In the genomic region with DNA sequence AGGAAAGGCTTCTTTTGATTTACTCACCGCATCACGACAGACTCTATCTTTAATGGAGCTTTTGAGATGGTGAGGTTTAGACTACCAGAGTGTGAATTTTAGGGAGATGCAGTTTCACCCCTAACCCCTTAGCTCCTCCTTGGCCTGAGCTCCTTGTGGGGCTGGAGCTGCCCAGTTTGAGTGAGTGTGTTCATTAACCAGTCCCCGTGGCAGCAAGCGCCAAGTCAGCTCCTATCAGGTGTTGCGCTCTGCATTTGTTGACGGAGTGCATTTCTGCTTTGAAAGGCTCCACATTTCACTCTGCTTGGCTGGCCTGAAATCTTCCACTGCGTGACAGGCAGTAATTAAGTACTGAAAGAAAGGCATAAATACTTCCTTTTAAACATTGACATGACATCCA, we compare ENCODE assay signal across 17 mouse cellular contexts.
A peak's percentile ranks its signal among the peaks of the same experiment; 100 is the strongest.
DNase-seq lines count a peak whose midpoint lies in the region; ATAC-seq and TF ChIP-seq lines count a peak whose summit lies in the region.
"Had no signal": no experiment of that assay in that cellular context is flagged by ENCODE, and none has a peak within 500 bp of the region (broad histone marks: within the 10 kb centered on the region; RNA-seq: fewer than 3 reads in every experiment).

No protein-coding gene starts in this region.

- peak; percentile 41; the same call in 1 of the 2 replicates for ATAC-seq in forebrain, embryonic 15.5 days (replicated peaks)
- peak; percentile 42; the same call in 1 of the 2 replicates for ATAC-seq in stomach, embryonic 14.5 days (ENCODE audit: insufficient number of reproducible peaks, insufficient read depth, low FRiP score, low read depth)
- ATAC-seq in liver, embryonic 12.5 days = no peak

- H3K9me3 ChIP-seq in forebrain, embryonic 15.5 days = no peaks in the 10 kb centered on the region
- H3K9me3 ChIP-seq in stomach, embryonic 14.5 days (ENCODE audit: control insufficient read depth, low read depth, low read length) = no peaks in the 10 kb centered on the region
- H3K9me3 ChIP-seq in liver, embryonic 12.5 days (replicated peaks) = no peaks in the 10 kb centered on the region
- H3K9me3 ChIP-seq: lung, embryonic 15.5 days had no signal

- peaks cover 5% of the 10 kb centered on the region; the same call in 1 of the 2 replicates for H3K27me3 ChIP-seq in forebrain, embryonic 15.5 days
- 0 out of 2 replicates have a peak, but pooled peaks cover 3% of the 10 kb centered on the region for H3K27me3 ChIP-seq in stomach, embryonic 14.5 days (ENCODE audit: control insufficient read depth, insufficient read depth, low read length)
- peaks cover 9% of the 10 kb centered on the region; the same call in 1 of the 2 replicates for H3K27me3 ChIP-seq in liver, embryonic 12.5 days (replicated peaks)

- no peak for DNase-seq in left cerebral cortex, adult 2 months (ENCODE audit: extremely low spot score in 1 of 2, low spot score in 2 of 2)
- DNase-seq in left cerebral cortex, postnatal 4 days = no peak
- DNase-seq in kidney, adult 9 months = peak; percentile 69
- no peak for DNase-seq in adipocyte (ENCODE audit: low spot score)
- no peak for DNase-seq in urinary bladder, postnatal 36 days (ENCODE audit: low spot score in 2 of 2)
- DNase-seq: adrenal gland, postnatal 10 days; cerebellum, adult 8-10 months; embryo, embryonic 11 days; heart, adult 18-20 months; layer of hippocampus, adult 9-11 months; thymus, postnatal 25 days had no signal

- TF ChIP-seq CTCF in left cerebral cortex, adult 2 months (IDR thresholded peaks at IDR 0.05) = no peak

- H3K27ac ChIP-seq in left cerebral cortex, adult 2 months = peak overlapping the region; percentile 93; the same call in 1 of the 2 replicates
- H3K27ac ChIP-seq in forebrain, embryonic 15.5 days (replicated peaks) = peak overlapping the region; percentile 82
- no peak overlapping the region for H3K27ac ChIP-seq in stomach, embryonic 14.5 days (ENCODE audit: low read length)
- H3K27ac ChIP-seq in liver, embryonic 12.5 days = no peak overlapping the region
- H3K27ac ChIP-seq: lung, embryonic 15.5 days had no signal

- H3K36me3 ChIP-seq in forebrain, embryonic 15.5 days = no peaks in the 10 kb centered on the region
- H3K36me3 ChIP-seq in stomach, embryonic 14.5 days (ENCODE audit: control insufficient read depth, insufficient read depth, low read length) = no peaks in the 10 kb centered on the region
- no peaks in the 10 kb centered on the region for H3K36me3 ChIP-seq in liver, embryonic 12.5 days
- H3K36me3 ChIP-seq: G1E; lung, embryonic 15.5 days had no signal

- H3K4me2 ChIP-seq in forebrain, embryonic 15.5 days (replicated peaks) = no peak overlapping the region
- no peak overlapping the region for H3K4me2 ChIP-seq in stomach, embryonic 14.5 days (replicated peaks; ENCODE audit: low read depth, low read length)
- H3K4me2 ChIP-seq in liver, embryonic 12.5 days = no peak overlapping the region
- H3K4me2 ChIP-seq: lung, embryonic 15.5 days had no signal

- H3K9ac ChIP-seq in forebrain, embryonic 15.5 days (replicated peaks) = no peak overlapping the region
- H3K9ac ChIP-seq in stomach, embryonic 14.5 days (replicated peaks; ENCODE audit: low read depth, low read length) = no peak overlapping the region
- no peak overlapping the region for H3K9ac ChIP-seq in liver, embryonic 12.5 days
- H3K9ac ChIP-seq: lung, embryonic 15.5 days had no signal

- no peak overlapping the region for H3K4me3 ChIP-seq in left cerebral cortex, adult 2 months
- H3K4me3 ChIP-seq in forebrain, embryonic 15.5 days = no peak overlapping the region
- no peak overlapping the region for H3K4me3 ChIP-seq in stomach, embryonic 14.5 days (ENCODE audit: low read depth, low read length)
- no peak overlapping the region for H3K4me3 ChIP-seq in liver, embryonic 12.5 days
- H3K4me3 ChIP-seq: erythroblast, embryonic 14.5 days; lung, embryonic 15.5 days had no signal

- 12% methylated on average over 7 of the region's 7 CpGs for WGBS in forebrain, embryonic 15.5 days
- 35% methylated on average over 7 of the region's 7 CpGs for WGBS in stomach, embryonic 14.5 days
- 60% methylated on average over 7 of the region's 7 CpGs for WGBS in liver, embryonic 12.5 days (ENCODE audit: insufficient replicate concordance)

- intact Hi-C loops in left cerebral cortex, adult 2 months (cut with DNase I) = loop anchor here (1.0 to 2.0 kb wide), 3 partner anchors 1320 to 1507 kb away; no protein-coding TSS in a partner anchor
- intact Hi-C loops in left cerebral cortex, postnatal 4 days (cut with DNase I) = loop anchor here (5.0 to 10.0 kb wide), 3 partner anchors 1377 to 1500 kb away; no protein-coding TSS in a partner anchor

- peaks cover 35% of the 10 kb centered on the region for H3K4me1 ChIP-seq in forebrain, embryonic 15.5 days
- no peaks in the 10 kb centered on the region for H3K4me1 ChIP-seq in stomach, embryonic 14.5 days (ENCODE audit: control insufficient read depth, insufficient read depth, low read length)
- no peaks in the 10 kb centered on the region for H3K4me1 ChIP-seq in liver, embryonic 12.5 days
- H3K4me1 ChIP-seq: lung, embryonic 15.5 days had no signal

Comparison
In these comparisons a context has a peak if more than half of its experiments do, and no peak if none do; other contexts are left out.
1. H3K27ac ChIP-seq: peak in left cerebral cortex, adult 2 months (single experiment) and forebrain, embryonic 15.5 days (single experiment); none in stomach, embryonic 14.5 days (single experiment) and liver, embryonic 12.5 days (single experiment).